Mouse (Mus musculus): ENCODE data around the gene Hoxd13. TPM values are rescaled to one million over a fixed set of nuclear protein-coding genes. Genes with fewer than 3 reads are reported as not detected.

Hoxd13 gene
- polyA plus RNA-seq, 1 experiment from 2014 or later = not detected

GRCm38 (mm10) chr2:74654743-74655419 lies 13.2 kb upstream of the Hoxd13 start:
- Histone ChIP-seq H3K9ac (replicated peaks; ENCODE audit: low read depth, low read length) (no peak overlapping the region), H3K4me3 (replicated peaks; ENCODE audit: low read length) (no peak overlapping the region), H3K9me3 (ENCODE audit: control insufficient read depth, low read length) (no peaks in the 10 kb centered on the region), H3K4me1 (replicated peaks; ENCODE audit: control insufficient read depth, insufficient read depth, low read length) (peaks cover 7% of the 10 kb centered on the region), H3K4me2 (ENCODE audit: low read length) (no peak overlapping the region), H3K27me3 (replicated peaks; ENCODE audit: control insufficient read depth, insufficient read depth, low read length) (peaks cover 57% of the 10 kb centered on the region), H3K27ac (ENCODE audit: low read length) (no peak overlapping the region), H3K36me3 (ENCODE audit: control insufficient read depth, insufficient read depth) (no peaks in the 10 kb centered on the region)
- 3% methylated on average over 20 of the region's 20 CpGs for WGBS
- no peak for ATAC-seq

DNA sequence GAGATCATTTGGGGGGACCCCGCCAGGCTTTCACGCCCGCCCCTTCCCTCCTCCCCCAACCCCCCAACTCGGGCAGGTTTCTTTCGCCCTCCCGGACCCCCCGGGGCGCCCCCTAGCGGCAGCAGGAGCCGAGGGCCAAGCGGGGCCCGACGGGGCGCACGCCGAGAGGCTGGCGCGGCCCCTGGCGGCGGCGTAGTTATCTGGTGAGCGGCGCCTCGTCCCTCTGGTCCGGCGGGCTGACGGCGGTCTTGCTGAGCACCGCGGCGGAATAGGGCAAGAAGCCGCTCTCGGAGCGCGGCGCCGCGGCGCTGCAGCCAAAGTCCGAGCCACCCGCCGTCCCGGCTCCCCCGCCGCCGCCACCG lies 12.7 kb upstream of the Hoxd13 start:
- H3K4me3 ChIP-seq (replicated peaks; ENCODE audit: low read length) = peak overlapping the region; percentile 24
- ATAC-seq = no peak; the same call in 1 of the 2 replicates
- no peaks in the 10 kb centered on the region for H3K36me3 ChIP-seq (ENCODE audit: control insufficient read depth, insufficient read depth)
- peak overlapping the region; percentile 39 for H3K4me2 ChIP-seq (ENCODE audit: low read length)
- peaks cover 7% of the 10 kb centered on the region for H3K4me1 ChIP-seq (replicated peaks; ENCODE audit: control insufficient read depth, insufficient read depth, low read length)
- no peak overlapping the region for H3K27ac ChIP-seq (ENCODE audit: low read length)
- under 1% methylated on average over 34 of the region's 47 CpGs for WGBS
- H3K9ac ChIP-seq (replicated peaks; ENCODE audit: low read depth, low read length) = no peak overlapping the region
- H3K9me3 ChIP-seq (ENCODE audit: control insufficient read depth, low read length) = no peaks in the 10 kb centered on the region
- peaks cover 53% of the 10 kb centered on the region for H3K27me3 ChIP-seq (replicated peaks; ENCODE audit: control insufficient read depth, insufficient read depth, low read length)

DNA sequence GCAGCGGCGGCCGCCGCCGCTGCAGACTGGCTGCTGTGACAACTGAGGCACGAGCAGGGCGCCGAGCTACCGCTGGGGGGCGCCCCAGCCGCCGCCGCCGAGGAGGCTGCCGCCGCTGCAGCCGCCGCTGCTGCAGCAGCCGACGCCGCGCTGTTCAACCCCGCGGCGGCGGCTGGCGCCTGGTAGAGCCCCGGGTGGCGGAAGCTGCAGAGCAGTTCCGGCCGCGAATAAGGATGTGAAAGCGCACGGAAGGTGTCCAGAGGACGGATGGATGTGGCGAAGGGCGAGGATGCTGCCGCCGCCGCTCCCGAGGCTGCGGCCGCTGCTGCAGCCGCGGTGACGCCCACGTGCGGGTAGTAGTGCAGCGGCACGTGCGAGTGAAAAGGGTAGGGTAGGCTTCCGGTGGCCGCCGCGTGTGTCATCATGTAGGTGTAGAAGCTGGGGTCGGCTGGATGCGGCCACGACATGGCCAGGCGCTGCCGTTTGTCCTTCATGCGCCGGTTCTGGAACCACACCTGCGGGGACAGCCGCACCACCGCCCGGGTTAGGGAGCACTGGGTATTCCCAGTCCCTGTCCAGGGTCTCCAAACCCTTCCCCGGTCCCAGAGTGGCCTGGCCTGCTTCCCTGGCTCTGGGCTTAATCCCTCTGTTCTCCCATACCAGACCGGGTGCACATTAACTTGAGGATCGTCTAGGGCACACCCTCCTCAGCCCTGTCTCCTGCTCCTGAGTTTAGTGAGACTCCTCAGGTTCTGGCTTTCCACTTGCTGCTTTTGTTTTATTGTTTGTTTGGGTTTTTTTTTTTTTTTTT lies 12.1 kb upstream of the Hoxd13 start:
- no peak overlapping the region for H3K9ac ChIP-seq (replicated peaks; ENCODE audit: low read depth, low read length)
- no peak overlapping the region for H3K27ac ChIP-seq (ENCODE audit: low read length)
- no peaks in the 10 kb centered on the region for H3K9me3 ChIP-seq (ENCODE audit: control insufficient read depth, low read length)
- no peaks in the 10 kb centered on the region for H3K36me3 ChIP-seq (ENCODE audit: control insufficient read depth, insufficient read depth)
- H3K4me1 ChIP-seq (replicated peaks; ENCODE audit: control insufficient read depth, insufficient read depth, low read length) = peaks cover 7% of the 10 kb centered on the region
- ATAC-seq = no peak; the same call in 1 of the 2 replicates
- WGBS = under 1% methylated on average over 67 of the region's 69 CpGs
- H3K4me2 ChIP-seq (ENCODE audit: low read length) = peak overlapping the region; percentile 39
- H3K4me3 ChIP-seq (replicated peaks; ENCODE audit: low read length) = peak overlapping the region; percentile 24
- peaks cover 55% of the 10 kb centered on the region for H3K27me3 ChIP-seq (replicated peaks; ENCODE audit: control insufficient read depth, insufficient read depth, low read length)

GRCm38 (mm10) chr2:74656632-74657021 lies 11.5 kb upstream of the Hoxd13 start:
- Histone ChIP-seq H3K27me3 (replicated peaks; ENCODE audit: control insufficient read depth, insufficient read depth, low read length) (peaks cover 58% of the 10 kb centered on the region), H3K27ac (ENCODE audit: low read length) (no peak overlapping the region), H3K9ac (replicated peaks; ENCODE audit: low read depth, low read length) (no peak overlapping the region), H3K4me3 (replicated peaks; ENCODE audit: low read length) (no peak overlapping the region), H3K9me3 (ENCODE audit: control insufficient read depth, low read length) (no peaks in the 10 kb centered on the region), H3K36me3 (ENCODE audit: control insufficient read depth, insufficient read depth) (no peaks in the 10 kb centered on the region), H3K4me1 (replicated peaks; ENCODE audit: control insufficient read depth, insufficient read depth, low read length) (peaks cover 7% of the 10 kb centered on the region), H3K4me2 (ENCODE audit: low read length) (no peak overlapping the region)
- WGBS = 3% methylated on average over 4 of the region's 4 CpGs
- no peak for ATAC-seq

GRCm38 (mm10) chr2:74657251-74658023 lies 10.7 kb upstream of the Hoxd13 start:
- no peak; the same call in 1 of the 2 replicates for ATAC-seq
- no peaks in the 10 kb centered on the region for H3K36me3 ChIP-seq (ENCODE audit: control insufficient read depth, insufficient read depth)
- no peak overlapping the region for H3K4me2 ChIP-seq (ENCODE audit: low read length)
- H3K9ac ChIP-seq (replicated peaks; ENCODE audit: low read depth, low read length) = no peak overlapping the region
- H3K4me1 ChIP-seq (replicated peaks; ENCODE audit: control insufficient read depth, insufficient read depth, low read length) = peaks cover 7% of the 10 kb centered on the region
- no peaks in the 10 kb centered on the region for H3K9me3 ChIP-seq (ENCODE audit: control insufficient read depth, low read length)
- no peak overlapping the region for H3K4me3 ChIP-seq (replicated peaks; ENCODE audit: low read length)
- H3K27me3 ChIP-seq (replicated peaks; ENCODE audit: control insufficient read depth, insufficient read depth, low read length) = peaks cover 56% of the 10 kb centered on the region
- 3% methylated on average over 62 of the region's 62 CpGs for WGBS
- H3K27ac ChIP-seq (ENCODE audit: low read length) = no peak overlapping the region

DNA sequence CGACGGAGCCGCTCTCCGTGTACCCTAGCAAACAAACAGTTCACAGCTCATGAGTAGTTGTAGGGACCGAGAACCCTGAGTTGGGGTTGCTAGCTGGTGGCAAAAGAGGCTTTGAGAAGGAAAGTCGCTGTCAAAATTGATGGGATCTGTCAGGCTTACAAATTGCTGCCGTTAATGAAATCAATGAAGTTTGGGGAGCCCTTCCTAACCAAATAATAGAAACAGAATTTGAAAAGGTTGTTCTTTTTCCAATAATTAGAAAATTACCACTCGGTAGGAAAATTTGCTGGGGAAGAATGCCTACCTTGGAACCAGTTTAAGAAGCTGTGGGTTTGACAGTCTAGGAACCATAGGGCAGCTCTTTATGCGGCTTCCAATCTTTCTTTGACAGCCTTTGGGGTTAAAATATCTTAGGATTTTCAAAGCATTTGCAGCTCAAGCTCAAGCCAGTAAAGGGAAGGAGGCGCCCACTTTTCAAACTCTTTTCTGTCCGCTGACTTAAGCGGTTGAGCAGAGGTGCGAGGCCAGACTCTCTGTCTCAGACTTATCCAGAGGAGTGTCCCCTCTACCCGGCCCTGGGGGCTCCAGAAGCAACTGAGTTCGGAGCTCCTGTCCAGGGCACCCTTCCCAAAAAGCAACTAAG lies 10.0 kb upstream of the Hoxd13 start:
- Histone ChIP-seq H3K36me3 (ENCODE audit: control insufficient read depth, insufficient read depth) (no peaks in the 10 kb centered on the region), H3K27ac (ENCODE audit: low read length) (no peak overlapping the region), H3K4me3 (replicated peaks; ENCODE audit: low read length) (no peak overlapping the region), H3K9ac (replicated peaks; ENCODE audit: low read depth, low read length) (no peak overlapping the region), H3K4me2 (ENCODE audit: low read length) (no peak overlapping the region), H3K27me3 (replicated peaks; ENCODE audit: control insufficient read depth, insufficient read depth, low read length) (peaks cover 61% of the 10 kb centered on the region), H3K4me1 (replicated peaks; ENCODE audit: control insufficient read depth, insufficient read depth, low read length) (peaks cover 7% of the 10 kb centered on the region), H3K9me3 (ENCODE audit: control insufficient read depth, low read length) (no peaks in the 10 kb centered on the region)
- WGBS = 2% methylated on average over 15 of the region's 15 CpGs
- ATAC-seq = no peak

GRCm38 (mm10) chr2:74658667-74659371 lies 9.3 kb upstream of the Hoxd13 start:
- H3K9ac ChIP-seq (replicated peaks; ENCODE audit: low read depth, low read length) = no peak overlapping the region
- H3K27ac ChIP-seq (ENCODE audit: low read length) = no peak overlapping the region
- no peaks in the 10 kb centered on the region for H3K9me3 ChIP-seq (ENCODE audit: control insufficient read depth, low read length)
- peaks cover 64% of the 10 kb centered on the region for H3K27me3 ChIP-seq (replicated peaks; ENCODE audit: control insufficient read depth, insufficient read depth, low read length)
- WGBS = under 1% methylated on average over 47 of the region's 47 CpGs
- H3K4me1 ChIP-seq (replicated peaks; ENCODE audit: control insufficient read depth, insufficient read depth, low read length) = peaks cover 7% of the 10 kb centered on the region
- no peak overlapping the region for H3K4me2 ChIP-seq (ENCODE audit: low read length)
- no peak overlapping the region for H3K4me3 ChIP-seq (replicated peaks; ENCODE audit: low read length)
- no peaks in the 10 kb centered on the region for H3K36me3 ChIP-seq (ENCODE audit: control insufficient read depth, insufficient read depth)
- no peak for ATAC-seq

DNA sequence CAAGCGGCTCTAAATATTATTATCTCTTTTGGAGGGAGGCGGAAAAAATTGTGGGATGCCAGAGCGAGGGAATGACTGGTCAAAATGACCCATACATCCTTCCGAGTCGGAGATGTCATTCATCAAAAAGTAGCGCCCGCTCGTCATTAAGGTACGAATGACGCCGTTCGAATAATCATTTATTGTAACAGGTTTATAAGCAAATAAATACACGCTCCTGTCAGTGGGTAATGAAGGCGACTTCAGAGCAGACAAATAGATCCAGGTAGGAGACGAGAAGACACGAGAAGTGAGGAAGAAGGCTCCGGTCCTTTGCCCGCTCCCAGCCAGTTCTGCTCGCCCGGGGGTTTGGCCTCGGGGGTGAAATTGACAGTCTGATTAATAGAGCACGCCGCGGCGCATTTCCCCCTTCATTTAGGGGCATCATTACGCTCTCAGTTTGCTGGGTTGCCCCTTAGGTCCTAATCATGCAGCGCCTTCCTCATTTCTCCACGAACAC lies 8.6 kb upstream of the Hoxd13 start, which contains the start of gene Evx2:
Gene Evx2 (minus strand): TSS at position 51 of the 499 bp plus-strand sequence.
- Histone ChIP-seq H3K36me3 (ENCODE audit: control insufficient read depth, insufficient read depth) (no peaks in the 10 kb centered on the region), H3K4me1 (replicated peaks; ENCODE audit: control insufficient read depth, insufficient read depth, low read length) (peaks cover 7% of the 10 kb centered on the region), H3K4me3 (replicated peaks; ENCODE audit: low read length) (no peak within 1 kb of the TSS), H3K4me2 (ENCODE audit: low read length) (no peak within 1 kb of the TSS), H3K27me3 (replicated peaks; ENCODE audit: control insufficient read depth, insufficient read depth, low read length) (peaks cover 64% of the 10 kb centered on the region), H3K27ac (ENCODE audit: low read length) (no peak within 1 kb of the TSS), H3K9me3 (ENCODE audit: control insufficient read depth, low read length) (no peaks in the 10 kb centered on the region), H3K9ac (replicated peaks; ENCODE audit: low read depth, low read length) (no peak within 1 kb of the TSS)
- ATAC-seq = no peak
- 2% methylated on average over 28 of the region's 28 CpGs for WGBS
